Mouse (Mus musculus) CH12.LX (cell line): ENCODE data around the gene Cep135.

Source experiments
- CHD2 ChIP-seq: IDR thresholded peaks from 2 replicates; pipeline ENCODE4 v1.6.1; 2011; ENCODE audit warnings: low read length, improper control_type of control experiment
- CTCF ChIP-seq, 2 experiments: IDR thresholded peaks in 1 of 2; conservative IDR thresholded peaks in 1 of 2; 2 replicates each; pipeline ENCODE4 v1.5.1; 2011 to 2012; ENCODE audit warnings: low read depth in 2 of 2, low read length in 2 of 2, improper control_type of control experiment in 1 of 2, inconsistent platforms in 1 of 2, mild to moderate bottlenecking in 1 of 2, moderate library complexity in 1 of 2
- HCFC1 ChIP-seq: IDR thresholded peaks from 2 replicates; pipeline ENCODE4 v1.6.1; 2012; ENCODE audit warnings: low read depth, mild to moderate bottlenecking, inconsistent platforms, low read length, improper control_type of control experiment
- JUND ChIP-seq: conservative IDR thresholded peaks from 2 replicates; pipeline ENCODE4 v1.6.1; 2011; ENCODE audit warnings: low read depth, low read length, improper control_type of control experiment
- KAT2A ChIP-seq: IDR thresholded peaks from 2 replicates; pipeline ENCODE4 v1.6.1; 2012; ENCODE audit warnings: low read length, improper control_type of control experiment, inconsistent platforms; ENCODE audit not compliant: insufficient replicate concordance
- MAFK ChIP-seq: IDR thresholded peaks from 2 replicates; pipeline ENCODE4 v1.6.1; 2011; ENCODE audit warnings: low read length, improper control_type of control experiment; ENCODE audit not compliant: insufficient replicate concordance
- NELFE ChIP-seq: IDR thresholded peaks from 2 replicates; pipeline ENCODE4 v1.6.1; 2011; ENCODE audit warnings: low read depth, low read length, improper control_type of control experiment
- POLR2A ChIP-seq: IDR thresholded peaks from 2 replicates; pipeline ENCODE4 v1.6.1; 2011; ENCODE audit warnings: low read depth, mild to moderate bottlenecking, improper control_type of control experiment, low read length
- SIN3A ChIP-seq: IDR thresholded peaks from 2 replicates; pipeline ENCODE4 v1.6.1; 2012; ENCODE audit warnings: low read length, improper control_type of control experiment, inconsistent platforms
- TBP ChIP-seq: conservative IDR thresholded peaks from 2 replicates; pipeline ENCODE4 v1.6.1; 2011; ENCODE audit warnings: low read depth, low read length, improper control_type of control experiment
- UBTF ChIP-seq: IDR thresholded peaks from 2 replicates; pipeline ENCODE4 v1.6.1; 2012; ENCODE audit warnings: low read depth, mild to moderate bottlenecking, inconsistent platforms, low read length, improper control_type of control experiment, moderate library complexity
- USF1 ChIP-seq: IDR thresholded peaks from 2 replicates; pipeline ENCODE4 v1.6.1; 2014; ENCODE audit warnings: low read depth, mild to moderate bottlenecking, inconsistent platforms, low read length, improper control_type of control experiment
- USF2 ChIP-seq: conservative IDR thresholded peaks from 2 replicates; pipeline ENCODE4 v1.6.1; 2011; ENCODE audit warnings: low read depth, low read length, improper control_type of control experiment
- ZNF384 ChIP-seq: IDR thresholded peaks from 2 replicates; pipeline ENCODE4 v1.6.1; 2012; ENCODE audit warnings: low read depth, low read length, improper control_type of control experiment, inconsistent platforms

- TF ChIP-seq USF2, result no peak
- TF ChIP-seq CTCF (conservative IDR thresholded peaks at IDR 0.05 in 1 of 2, IDR thresholded peaks at IDR 0.05 in 1 of 2; ENCODE audit: low read depth in 2 of 2, low read length in 2 of 2), result no peak
- TF ChIP-seq MAFK, result no peak
- TF ChIP-seq JUND, result no peak
- TF ChIP-seq UBTF, result no peak
- no peak for TF ChIP-seq USF1
- no peak for TF ChIP-seq HCFC1
- no peak for TF ChIP-seq SIN3A
- TF ChIP-seq TBP, result no peak
- TF ChIP-seq ZNF384, result no peak
- TF ChIP-seq NELFE, result no peak
- TF ChIP-seq POLR2A, result no peak
- TF ChIP-seq CHD2, result no peak
- no peak for TF ChIP-seq KAT2A
These were observed 45.5 kb downstream of the Cep135 start for GRCm38 (mm10) chr5:76634012-76634411.
